Mouse (Mus musculus) cerebellum, adult (tissue): ENCODE data around the gene Tll2.

ENCODE experiments used
- ATAC-seq: cut with Nextera tagmentation; 2 replicates; pipeline ENCODE4 v1.9.2; 2017; ENCODE audit warnings: mild to moderate bottlenecking, moderate library complexity, mixed read lengths; ENCODE audit not compliant: insufficient number of reproducible peaks, low FRiP score, low TSS enrichment

Gene Tll2

GRCm38 (mm10) chr19:41164447-41165095, 42.1 kb downstream of the Tll2 start:
- ATAC-seq, result no peak

- no peak for ATAC-seq
These were observed 46.2 kb downstream of the Tll2 start for GRCm38 (mm10) chr19:41160388-41160787.

DNA sequence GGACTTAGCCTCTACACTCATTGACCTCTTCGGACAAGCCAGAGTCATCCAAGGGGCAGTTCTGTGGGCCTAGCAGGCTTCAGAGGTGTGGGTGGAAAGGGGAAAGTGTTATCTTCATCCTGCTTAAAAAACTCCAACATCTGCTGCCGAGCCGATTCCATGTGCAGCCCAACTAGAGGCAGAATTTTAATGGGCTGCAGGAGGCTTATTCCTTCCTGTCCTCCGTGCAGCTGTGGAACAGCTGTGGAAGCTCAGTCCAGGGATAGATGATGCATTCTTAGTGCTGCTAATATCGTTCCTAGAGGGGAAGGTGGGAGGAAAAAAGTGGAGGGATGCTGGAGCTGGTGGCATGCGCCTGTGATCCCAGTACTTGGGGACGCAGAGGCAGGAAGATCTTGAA, 52.0 kb downstream of the Tll2 start:
- no peak for ATAC-seq

GRCm38 (mm10) chr19:41152462-41152861, 54.2 kb downstream of the Tll2 start:
- no peak for ATAC-seq

- ATAC-seq, result no peak
These were observed 54.6 kb downstream of the Tll2 start for GRCm38 (mm10) chr19:41152016-41152370.

GRCm38 (mm10) chr19:41151321-41152015, 55.2 kb downstream of the Tll2 start:
- ATAC-seq, result no peak

DNA sequence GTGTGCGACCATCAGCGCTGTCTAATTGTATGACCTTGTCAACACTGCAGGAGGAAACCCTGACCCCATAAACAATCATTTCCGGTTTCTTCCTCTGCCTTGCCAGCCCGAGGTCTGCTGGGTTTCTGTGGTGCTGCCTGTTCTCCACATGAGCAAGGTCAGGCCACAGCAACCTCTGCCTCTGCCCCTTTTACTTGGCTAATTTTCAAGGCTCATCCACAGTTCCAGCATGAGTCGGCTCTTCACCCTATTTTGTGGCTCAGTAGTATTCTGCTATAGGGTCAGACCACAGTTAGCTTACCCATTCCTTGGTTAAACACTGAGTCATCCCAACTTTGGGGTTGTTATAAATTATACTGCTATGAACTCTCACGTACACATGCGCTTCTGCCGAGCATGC, 65.7 kb downstream of the Tll2 start:
- no peak for ATAC-seq

GRCm38 (mm10) chr19:41139629-41140028, 67.0 kb downstream of the Tll2 start:
- no peak for ATAC-seq

DNA sequence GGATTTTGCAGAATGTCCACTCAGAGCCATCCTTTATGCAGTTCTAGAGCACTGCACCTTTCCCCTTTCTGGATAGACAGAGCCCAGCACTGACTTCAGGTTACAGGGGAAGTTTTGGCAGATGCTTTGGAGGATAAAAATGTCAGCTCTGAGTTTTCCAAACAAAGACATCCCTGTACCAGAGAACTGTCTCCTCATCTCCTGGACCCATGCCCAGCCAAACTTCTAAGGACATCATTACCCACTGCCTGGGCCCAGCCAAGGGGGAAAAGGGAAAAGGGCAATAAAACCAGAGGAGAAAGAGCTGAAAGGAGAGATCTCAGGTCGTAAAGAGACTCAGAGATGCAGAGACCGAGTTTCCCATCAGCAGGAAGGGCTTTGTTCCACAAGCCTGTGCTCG, 83.6 kb downstream of the Tll2 start:
- ATAC-seq, result no peak

DNA sequence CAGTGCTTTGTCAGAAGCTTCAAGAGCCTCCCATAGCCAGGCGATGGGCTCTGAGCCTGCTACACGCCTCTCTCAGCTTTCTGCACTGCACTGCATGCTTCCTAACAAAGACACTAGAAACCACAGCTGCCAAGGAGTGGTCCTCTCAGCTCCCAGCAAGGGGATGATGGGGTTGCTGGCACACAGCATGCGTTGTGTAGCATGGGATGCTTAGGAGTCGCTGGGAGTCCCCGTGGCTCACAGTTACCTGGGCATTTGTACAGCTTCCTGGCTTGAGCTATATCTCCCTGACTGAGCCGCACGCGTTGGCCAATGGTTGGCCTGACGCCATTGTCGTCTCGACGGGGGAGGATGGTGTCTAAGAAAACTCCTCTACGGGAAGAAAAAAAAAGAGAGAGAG, 86.7 kb downstream of the Tll2 start:
- ATAC-seq, result no peak

DNA sequence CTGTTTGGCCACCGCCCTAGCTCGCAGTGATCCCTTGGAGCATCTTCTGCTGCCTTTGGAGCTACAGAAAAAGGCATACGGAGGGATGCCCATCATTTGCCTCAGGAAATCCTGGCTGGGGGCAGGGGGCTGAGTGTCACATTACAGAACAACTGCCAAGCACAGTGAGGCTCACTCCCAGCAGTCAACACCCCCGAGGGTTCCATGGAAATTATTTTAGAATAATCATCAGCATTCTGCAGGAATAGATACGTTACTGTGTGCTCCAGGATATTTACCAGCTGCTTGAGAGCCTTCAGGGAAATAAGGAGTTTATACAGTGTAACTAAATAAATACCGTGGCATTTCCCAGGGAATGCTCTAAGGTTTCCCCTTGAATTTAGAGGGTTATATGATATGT, 88.3 kb downstream of the Tll2 start:
- no peak for ATAC-seq

- ATAC-seq, result peak; percentile 53
These were observed 89.3 kb downstream of the Tll2 start for GRCm38 (mm10) chr19:41117334-41117733.

- ATAC-seq, result no peak
These were observed 92.0 kb downstream of the Tll2 start for GRCm38 (mm10) chr19:41114611-41115010.

DNA sequence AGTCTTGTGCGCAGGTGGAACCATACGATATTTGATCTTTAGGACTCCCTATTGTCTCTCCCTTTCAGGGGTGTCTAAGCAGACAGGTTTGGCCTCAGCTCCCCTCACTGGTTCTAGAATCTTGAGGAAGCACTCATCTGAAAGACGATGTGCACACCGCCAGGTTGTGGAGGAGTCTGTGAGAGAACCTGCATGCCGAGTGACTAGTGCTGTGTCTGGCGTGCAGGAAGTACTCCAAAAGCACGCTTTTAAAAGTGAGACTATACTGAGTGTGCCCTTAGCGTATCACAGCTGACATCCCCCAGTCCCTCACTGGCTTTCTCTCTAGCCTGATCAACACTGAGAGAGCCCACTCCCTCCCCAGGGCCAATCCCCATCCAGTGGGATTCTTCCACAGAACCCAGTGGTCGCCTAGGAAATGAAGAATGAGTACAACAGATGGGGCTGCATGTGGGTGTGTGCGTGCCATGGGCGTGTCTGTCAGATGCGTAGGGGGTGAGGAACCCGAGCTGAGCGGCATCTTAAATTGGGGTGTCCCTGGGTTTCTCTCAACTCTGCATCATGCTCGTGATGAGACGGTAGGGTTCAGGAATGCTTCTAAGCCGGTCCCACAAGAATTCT, 92.6 kb downstream of the Tll2 start:
- no peak for ATAC-seq

GRCm38 (mm10) chr19:41112609-41113008, 94.0 kb downstream of the Tll2 start:
- no peak for ATAC-seq

DNA sequence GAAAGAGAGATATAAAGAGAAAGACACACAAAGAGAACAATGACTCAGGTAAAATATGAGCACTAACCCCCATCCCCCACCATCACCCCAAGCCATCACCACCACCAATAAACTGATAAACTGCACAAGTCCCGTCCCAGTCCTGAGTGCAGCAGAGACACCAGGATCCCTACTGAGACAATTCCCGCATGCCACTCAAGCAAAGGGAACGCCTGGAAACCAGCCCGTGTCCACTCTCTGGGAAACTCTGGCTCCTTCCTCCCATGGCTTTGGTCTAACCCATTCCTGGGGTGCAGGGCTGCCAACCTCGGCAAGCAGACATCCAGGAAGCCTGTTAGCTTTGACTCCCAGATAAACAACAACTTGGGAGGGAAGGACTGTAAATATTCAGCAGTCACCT, 96.6 kb downstream of the Tll2 start:
- ATAC-seq, result no peak

DNA sequence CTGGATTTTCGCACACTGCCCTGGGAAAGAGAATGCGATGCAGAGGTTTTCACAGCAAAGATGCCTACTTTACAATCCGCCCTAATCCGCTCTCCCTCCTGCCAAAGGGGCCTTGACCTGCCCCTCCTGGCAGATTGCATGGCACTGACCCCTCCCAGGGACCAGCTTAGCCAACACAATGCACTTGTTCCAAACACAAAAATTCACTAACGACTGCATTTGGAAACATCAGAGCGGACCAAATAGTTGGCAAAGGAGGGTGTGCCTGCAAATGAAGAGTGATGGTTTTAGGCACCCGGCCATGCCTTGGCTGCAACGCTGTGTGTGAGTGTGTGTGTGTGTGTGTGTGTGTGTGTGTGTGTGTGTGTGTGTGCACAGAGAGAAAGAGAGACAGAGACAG, 97.1 kb downstream of the Tll2 start:
- ATAC-seq, result no peak

DNA sequence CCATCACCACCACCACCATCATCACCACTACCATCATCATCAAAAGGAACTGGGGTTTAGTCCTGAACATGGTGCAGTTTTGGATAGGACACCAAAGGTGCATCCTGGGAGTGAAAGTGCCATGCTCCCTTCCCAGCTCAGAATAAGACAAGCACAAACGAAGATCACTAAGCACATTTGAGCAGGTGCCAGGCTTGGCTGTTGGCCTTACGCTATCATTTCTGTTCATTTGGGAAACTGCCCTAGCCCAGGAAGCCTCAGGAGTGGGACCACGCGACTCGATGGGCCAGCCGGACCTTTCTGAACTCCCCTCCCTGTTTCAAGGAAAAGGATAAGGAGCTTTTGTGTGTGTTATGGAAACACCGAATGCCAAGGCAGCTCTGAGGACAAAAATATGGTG, 98.0 kb downstream of the Tll2 start:
- ATAC-seq, result no peak

- no peak for ATAC-seq
These were observed 99.1 kb downstream of the Tll2 start for GRCm38 (mm10) chr19:41107530-41107929.

GRCm38 (mm10) chr19:41104922-41105321, 101.7 kb downstream of the Tll2 start:
- no peak for ATAC-seq

- peak; percentile 92 for ATAC-seq
These were observed 105.2 kb downstream of the Tll2 start for GRCm38 (mm10) chr19:41101390-41101789.

DNA sequence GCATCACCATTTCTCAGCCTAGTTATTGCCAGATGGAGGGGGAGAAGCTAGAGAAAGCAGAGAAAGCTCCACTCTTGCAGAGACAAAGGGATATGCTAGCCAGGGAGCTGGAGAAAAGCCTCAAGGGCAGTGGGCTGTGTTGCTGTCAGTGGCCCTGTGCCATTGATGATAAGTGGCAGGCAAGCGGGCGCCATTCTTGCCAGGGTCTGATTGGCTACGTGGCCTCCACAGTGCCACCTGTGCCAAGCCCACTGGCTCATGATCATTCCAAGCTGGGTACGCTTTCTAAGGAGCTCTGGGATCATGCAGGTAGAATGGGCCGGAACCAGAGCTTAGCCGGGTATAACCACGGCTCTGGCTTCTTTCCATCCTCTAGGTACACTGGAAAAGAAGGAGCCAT, 105.8 kb downstream of the Tll2 start:
- peak; percentile 45 for ATAC-seq
